Mouse (Mus musculus) embryo, embryonic 10 days (tissue): ENCODE results near the gene Setd1b.
"Not testable (repeated sequence)": the region's sequence is repeated elsewhere in the genome, so short reads cannot be mapped to it uniquely, and the experiment has no call there.

Experiments
- DNase-seq: peaks from one replicate; pipeline ENCODE4 v3.0.0-alpha.2; 2015; ENCODE audit warnings: low spot score

Gene Setd1b

DNA sequence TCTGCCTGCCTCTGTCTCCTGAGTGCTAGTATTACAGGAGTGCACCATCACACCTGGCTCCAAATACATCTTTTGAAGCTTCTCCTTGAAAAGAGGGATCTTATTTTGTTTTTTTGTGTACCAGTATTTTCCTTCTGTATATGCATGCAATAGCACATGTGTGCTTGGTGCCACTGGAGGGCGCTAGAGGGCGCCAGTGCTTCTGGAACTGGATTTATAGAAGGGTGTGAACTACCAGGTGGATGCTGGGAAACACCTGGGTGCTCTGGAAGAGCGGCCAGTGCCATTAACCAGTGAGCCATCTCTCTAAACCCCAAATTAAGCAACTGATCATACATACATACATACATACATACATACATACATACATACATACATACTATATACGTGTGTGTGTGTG lies 60.8 kb downstream of the Setd1b start:
- DNase-seq, result not testable (repeated sequence)

GRCm38 (mm10) chr5:123203591-123203990 lies 61.6 kb downstream of the Setd1b start:
- DNase-seq, result not testable (repeated sequence)
